Mouse (Mus musculus): ENCODE measurements at regions not wholly inside any gene's neighbourhood (a gene's known extent, or its start where the extent isn't known, plus 50 kb on each side); places are given as distances from the start of the nearest gene placed in this dataset.

DNA sequence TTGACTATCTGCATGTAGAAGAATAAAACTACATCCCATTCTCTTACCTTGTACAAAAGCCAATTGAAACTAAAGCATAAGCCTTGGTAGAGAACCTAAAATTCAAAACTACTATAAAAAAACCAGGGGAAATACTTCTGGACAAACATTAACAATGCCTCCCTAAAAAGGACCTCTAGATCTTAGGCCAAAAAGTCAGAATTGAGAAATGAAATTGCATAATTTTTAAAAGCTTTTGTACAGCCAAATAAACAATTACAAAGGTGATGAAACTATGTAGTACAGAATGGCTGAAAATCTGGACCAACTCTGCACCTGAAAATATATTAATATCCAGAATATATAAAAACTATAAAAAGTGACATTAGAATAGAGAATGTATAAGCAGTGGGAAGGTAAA lies 699.9 kb upstream of the Pfkp start:
- no peak for DNase-seq (ENCODE audit: low read depth, low spot score)
- TF ChIP-seq CHD2 (IDR thresholded peaks at IDR 0.05; ENCODE audit: low read depth, low read length) (no peak), ZC3H11A (IDR thresholded peaks at IDR 0.05; ENCODE audit: borderline replicate concordance, low read depth, low read length) (no peak)
- H3K9me3 ChIP-seq (ENCODE audit: control insufficient read depth, insufficient read depth, low read depth, low read length), result no peaks in the 10 kb centered on the region
- no peaks in the 10 kb centered on the region for H3K36me3 ChIP-seq (ENCODE audit: control insufficient read depth, insufficient read depth, low read length, poor library complexity, severe bottlenecking)
- in situ Hi-C loops (cut with MboI; ENCODE audit: low sequenced_read_pairs in 2 of 2, unreplicated experiment in 2 of 2), result no loop called here
- no peaks in the 10 kb centered on the region for H3K4me1 ChIP-seq (ENCODE audit: control insufficient read depth in 2 of 2, insufficient read depth in 2 of 2, low read length in 2 of 2, poor library complexity in 1 of 2)
- H3K27ac ChIP-seq (ENCODE audit: insufficient read depth, low read depth, low read length, poor library complexity, severe bottlenecking), result no peak overlapping the region
- no peak overlapping the region for H3K4me3 ChIP-seq (ENCODE audit: insufficient read depth in 1 of 2, low read depth in 1 of 2, low read length in 2 of 2, poor library complexity in 1 of 2, severe bottlenecking in 1 of 2)
- H3K9ac ChIP-seq (ENCODE audit: insufficient read depth, low read depth, low read length, poor library complexity, severe bottlenecking), result no peak overlapping the region

DNA sequence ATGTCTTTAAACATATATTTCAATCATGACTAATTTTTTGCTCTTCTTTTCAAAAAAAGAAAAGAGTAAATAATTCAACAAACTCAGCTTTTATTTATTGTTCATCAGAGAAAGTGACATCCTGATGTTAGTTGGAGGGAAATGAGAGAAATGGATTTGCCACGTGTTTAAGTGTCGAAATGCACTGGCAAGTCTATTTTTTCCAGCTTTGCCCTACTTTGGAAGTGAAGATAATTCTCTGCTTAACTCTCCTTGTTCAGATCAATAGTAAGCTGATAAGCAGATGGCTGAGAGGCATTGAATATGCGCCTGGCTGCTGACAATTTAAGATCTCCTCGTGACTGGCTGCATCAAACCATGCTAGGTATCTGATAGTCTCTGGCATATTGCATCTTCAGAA lies 704.4 kb upstream of the Pfkp start:
- in situ Hi-C loops (cut with MboI; ENCODE audit: low sequenced_read_pairs in 2 of 2, unreplicated experiment in 2 of 2), result no loop called here
- no peak for TF ChIP-seq ZC3H11A (IDR thresholded peaks at IDR 0.05; ENCODE audit: borderline replicate concordance, low read depth, low read length)
- TF ChIP-seq ZNF384 (IDR thresholded peaks at IDR 0.05; ENCODE audit: low read depth, low read length), result no peak
- TF ChIP-seq MAFK (IDR thresholded peaks at IDR 0.05; ENCODE audit: insufficient read depth, low read depth, low read length), result no peak
- TF ChIP-seq CHD2 (IDR thresholded peaks at IDR 0.05; ENCODE audit: low read depth, low read length), result no peak
- TF ChIP-seq HCFC1 (IDR thresholded peaks at IDR 0.05; ENCODE audit: borderline replicate concordance, insufficient read depth, low read length), result no peak
- DNase-seq (ENCODE audit: low read depth, low spot score), result no peak
- no peaks in the 10 kb centered on the region for H3K36me3 ChIP-seq (ENCODE audit: control insufficient read depth, insufficient read depth, low read length, poor library complexity, severe bottlenecking)
- H3K4me1 ChIP-seq (ENCODE audit: control insufficient read depth in 2 of 2, insufficient read depth in 2 of 2, low read length in 2 of 2, poor library complexity in 1 of 2), result no peaks in the 10 kb centered on the region
- no peak overlapping the region for H3K4me3 ChIP-seq (ENCODE audit: insufficient read depth in 1 of 2, low read depth in 1 of 2, low read length in 2 of 2, poor library complexity in 1 of 2, severe bottlenecking in 1 of 2)
- no peak overlapping the region for H3K9ac ChIP-seq (ENCODE audit: insufficient read depth, low read depth, low read length, poor library complexity, severe bottlenecking)
- H3K9me3 ChIP-seq (ENCODE audit: control insufficient read depth, insufficient read depth, low read depth, low read length), result no peaks in the 10 kb centered on the region
- H3K27ac ChIP-seq (ENCODE audit: insufficient read depth, low read depth, low read length, poor library complexity, severe bottlenecking), result no peak overlapping the region

DNA sequence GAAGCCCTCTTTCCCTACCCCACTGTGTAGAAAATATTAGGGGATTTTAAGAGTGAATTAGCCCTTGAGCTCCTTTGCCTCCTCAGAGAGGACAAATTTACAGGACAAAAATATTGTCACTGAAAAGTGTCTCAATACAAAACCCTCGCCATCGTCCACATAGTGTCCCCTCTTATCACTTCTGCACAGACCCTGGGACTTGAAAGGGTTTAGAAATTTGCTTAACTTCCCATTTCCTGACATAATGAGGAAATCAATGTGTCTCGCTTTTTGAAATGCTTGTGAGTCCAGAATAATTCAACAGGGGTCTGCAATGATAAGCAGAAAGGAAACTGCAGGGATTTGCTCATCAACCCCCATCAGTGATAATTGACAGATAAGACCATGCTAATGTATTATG lies 708.5 kb upstream of the Pfkp start:
- in situ Hi-C loops (cut with MboI; ENCODE audit: low sequenced_read_pairs in 2 of 2, unreplicated experiment in 2 of 2), result no loop called here
- Histone ChIP-seq H3K4me3 (ENCODE audit: insufficient read depth in 1 of 2, low read depth in 1 of 2, low read length in 2 of 2, poor library complexity in 1 of 2, severe bottlenecking in 1 of 2) (no peak overlapping the region), H3K4me1 (ENCODE audit: control insufficient read depth in 2 of 2, insufficient read depth in 2 of 2, low read length in 2 of 2, poor library complexity in 1 of 2) (no peaks in the 10 kb centered on the region), H3K36me3 (ENCODE audit: control insufficient read depth, insufficient read depth, low read length, poor library complexity, severe bottlenecking) (no peaks in the 10 kb centered on the region), H3K9me3 (ENCODE audit: control insufficient read depth, insufficient read depth, low read depth, low read length) (no peaks in the 10 kb centered on the region), H3K27ac (ENCODE audit: insufficient read depth, low read depth, low read length, poor library complexity, severe bottlenecking) (no peak overlapping the region), H3K9ac (ENCODE audit: insufficient read depth, low read depth, low read length, poor library complexity, severe bottlenecking) (no peak overlapping the region)
- no peak for DNase-seq (ENCODE audit: low read depth, low spot score)
- TF ChIP-seq HCFC1 (IDR thresholded peaks at IDR 0.05; ENCODE audit: borderline replicate concordance, insufficient read depth, low read length) (no peak), CHD2 (IDR thresholded peaks at IDR 0.05; ENCODE audit: low read depth, low read length) (no peak), MAFK (IDR thresholded peaks at IDR 0.05; ENCODE audit: insufficient read depth, low read depth, low read length) (no peak), ZC3H11A (IDR thresholded peaks at IDR 0.05; ENCODE audit: borderline replicate concordance, low read depth, low read length) (no peak), ZNF384 (IDR thresholded peaks at IDR 0.05; ENCODE audit: low read depth, low read length) (no peak)

DNA sequence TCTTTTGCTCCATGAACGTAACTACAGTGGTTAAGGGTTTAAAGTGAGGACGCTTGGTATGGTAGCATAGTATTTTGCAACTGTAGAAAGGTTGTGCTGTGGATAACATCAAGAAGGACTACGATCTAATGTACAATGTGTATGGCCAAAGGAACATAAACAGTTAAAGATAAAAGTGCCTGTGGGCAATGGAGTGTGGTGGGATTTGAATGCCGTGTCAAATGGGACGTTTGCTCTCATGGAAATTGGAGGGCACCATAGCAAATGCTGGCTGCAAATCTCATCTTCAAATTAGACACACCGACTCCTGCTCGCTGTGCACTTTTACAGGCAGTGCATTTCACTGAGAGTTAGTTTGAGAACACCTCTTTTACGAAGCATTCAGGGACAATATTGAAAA lies 725.0 kb upstream of the Pfkp start:
- Histone ChIP-seq H3K36me3 (ENCODE audit: control insufficient read depth, insufficient read depth, low read length, poor library complexity, severe bottlenecking) (no peaks in the 10 kb centered on the region), H3K9me3 (ENCODE audit: control insufficient read depth, insufficient read depth, low read depth, low read length) (no peaks in the 10 kb centered on the region), H3K4me3 (ENCODE audit: insufficient read depth in 1 of 2, low read depth in 1 of 2, low read length in 2 of 2, poor library complexity in 1 of 2, severe bottlenecking in 1 of 2) (no peak overlapping the region), H3K27ac (ENCODE audit: insufficient read depth, low read depth, low read length, poor library complexity, severe bottlenecking) (no peak overlapping the region), H3K9ac (ENCODE audit: insufficient read depth, low read depth, low read length, poor library complexity, severe bottlenecking) (no peak overlapping the region), H3K4me1 (ENCODE audit: control insufficient read depth in 2 of 2, insufficient read depth in 2 of 2, low read length in 2 of 2, poor library complexity in 1 of 2) (no peaks in the 10 kb centered on the region)
- DNase-seq (ENCODE audit: low read depth, low spot score), result no peak
- in situ Hi-C loops (cut with MboI; ENCODE audit: low sequenced_read_pairs in 2 of 2, unreplicated experiment in 2 of 2), result no loop called here
- TF ChIP-seq ZNF384 (IDR thresholded peaks at IDR 0.05; ENCODE audit: low read depth, low read length), result no peak
- no peak for TF ChIP-seq MAFK (IDR thresholded peaks at IDR 0.05; ENCODE audit: insufficient read depth, low read depth, low read length)
- TF ChIP-seq HCFC1 (IDR thresholded peaks at IDR 0.05; ENCODE audit: borderline replicate concordance, insufficient read depth, low read length), result no peak
- no peak for TF ChIP-seq ZC3H11A (IDR thresholded peaks at IDR 0.05; ENCODE audit: borderline replicate concordance, low read depth, low read length)
- TF ChIP-seq CHD2 (IDR thresholded peaks at IDR 0.05; ENCODE audit: low read depth, low read length), result no peak

DNA sequence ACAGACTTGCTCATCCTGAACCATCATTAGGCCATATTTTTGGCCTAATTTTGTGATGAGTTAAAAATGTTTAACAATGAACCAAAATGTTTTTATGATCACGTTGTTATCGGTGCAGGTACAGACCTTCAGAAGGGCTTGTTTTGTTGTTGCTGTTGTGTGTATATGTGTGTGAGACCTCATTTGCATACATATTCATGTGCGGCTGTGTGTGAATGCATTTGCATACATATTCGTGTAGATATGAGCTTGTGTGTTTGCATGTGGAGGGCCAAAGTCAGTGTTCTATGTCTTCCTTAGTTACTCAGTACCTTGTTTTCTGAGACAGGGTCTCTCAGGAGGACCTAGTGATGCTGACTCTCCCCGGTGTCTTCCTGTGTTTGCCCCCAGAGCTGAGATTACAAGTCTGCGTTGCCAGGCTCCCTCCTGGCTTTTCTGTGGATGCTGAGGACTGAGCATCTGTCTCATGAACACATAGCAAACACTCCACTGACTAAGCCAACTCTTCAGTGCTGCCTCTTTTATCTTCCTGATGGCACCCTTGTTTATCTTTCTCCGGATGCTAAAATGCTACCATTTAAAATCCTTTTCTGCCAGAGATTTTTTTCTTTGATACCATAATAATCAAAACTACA lies 726.5 kb upstream of the Pfkp start:
- in situ Hi-C loops (cut with MboI; ENCODE audit: low sequenced_read_pairs in 2 of 2, unreplicated experiment in 2 of 2), result no loop called here
- DNase-seq (ENCODE audit: low read depth, low spot score), result no peak
- no peak overlapping the region for H3K27ac ChIP-seq (ENCODE audit: insufficient read depth, low read depth, low read length, poor library complexity, severe bottlenecking)
- no peaks in the 10 kb centered on the region for H3K36me3 ChIP-seq (ENCODE audit: control insufficient read depth, insufficient read depth, low read length, poor library complexity, severe bottlenecking)
- no peak overlapping the region for H3K4me3 ChIP-seq (ENCODE audit: insufficient read depth in 1 of 2, low read depth in 1 of 2, low read length in 2 of 2, poor library complexity in 1 of 2, severe bottlenecking in 1 of 2)
- H3K4me1 ChIP-seq (ENCODE audit: control insufficient read depth in 2 of 2, insufficient read depth in 2 of 2, low read length in 2 of 2, poor library complexity in 1 of 2), result no peaks in the 10 kb centered on the region
- no peaks in the 10 kb centered on the region for H3K9me3 ChIP-seq (ENCODE audit: control insufficient read depth, insufficient read depth, low read depth, low read length)
- no peak for TF ChIP-seq CHD2 (IDR thresholded peaks at IDR 0.05; ENCODE audit: low read depth, low read length)
- TF ChIP-seq MAFK (IDR thresholded peaks at IDR 0.05; ENCODE audit: insufficient read depth, low read depth, low read length), result no peak
- TF ChIP-seq ZNF384 (IDR thresholded peaks at IDR 0.05; ENCODE audit: low read depth, low read length), result no peak
- no peak for TF ChIP-seq HCFC1 (IDR thresholded peaks at IDR 0.05; ENCODE audit: borderline replicate concordance, insufficient read depth, low read length)
- TF ChIP-seq ZC3H11A (IDR thresholded peaks at IDR 0.05; ENCODE audit: borderline replicate concordance, low read depth, low read length), result no peak
- no peak overlapping the region for H3K9ac ChIP-seq (ENCODE audit: insufficient read depth, low read depth, low read length, poor library complexity, severe bottlenecking)

All from ES-E14 (cell line).